Mouse (Mus musculus) bone marrow, adult 2 months (tissue): Measurements from ENCODE around the gene Ptpn13.

Source experiments
- CTCF ChIP-seq: fragments of 200-500 bp; IDR thresholded peaks from 2 replicates; pipeline ENCODE4 v1.5.1; 2011; ENCODE audit warnings: low read length, control low read depth; ENCODE audit not compliant: control insufficient read depth, insufficient read depth
- POLR2A ChIP-seq: fragments of 200-500 bp; IDR thresholded peaks from 2 replicates; pipeline ENCODE4 v1.6.1; 2011; ENCODE audit warnings: low read depth, mild to moderate bottlenecking, control low read depth, low read length, borderline replicate concordance; ENCODE audit not compliant: control insufficient read depth

GRCm38 (mm10) chr5:103395683-103396082 lies 29.3 kb upstream of the Ptpn13 start:
- TF ChIP-seq CTCF (no peak), POLR2A (no peak)
